Mouse (Mus musculus) urinary bladder, postnatal 25 days (tissue): Measurements from ENCODE around the gene Utrn.

Source experiments
- DNase-seq: peaks from one replicate; pipeline ENCODE4 v3.0.0; 2022; ENCODE audit warnings: low spot score

The Utrn gene

DNA sequence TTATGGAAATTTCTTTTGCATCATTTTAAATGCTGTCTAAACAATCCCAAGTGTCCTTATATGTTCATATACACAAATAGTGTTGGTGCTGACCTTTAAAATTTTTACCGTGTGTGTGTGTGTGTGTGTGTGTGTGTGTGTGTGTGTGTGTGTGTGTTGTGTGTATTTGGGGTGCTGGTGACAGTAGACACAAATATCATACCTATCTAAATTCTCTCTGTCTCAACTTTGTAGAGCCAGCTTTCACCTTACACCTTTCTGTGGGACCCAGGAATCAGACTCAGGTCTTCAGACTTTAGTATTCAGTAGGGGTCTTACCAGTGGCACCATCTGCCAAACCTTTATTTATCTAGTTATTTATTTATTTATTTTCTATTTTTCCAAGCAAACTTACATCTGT lies 681 bp upstream of the Utrn start:
- DNase-seq = no peak

DNA sequence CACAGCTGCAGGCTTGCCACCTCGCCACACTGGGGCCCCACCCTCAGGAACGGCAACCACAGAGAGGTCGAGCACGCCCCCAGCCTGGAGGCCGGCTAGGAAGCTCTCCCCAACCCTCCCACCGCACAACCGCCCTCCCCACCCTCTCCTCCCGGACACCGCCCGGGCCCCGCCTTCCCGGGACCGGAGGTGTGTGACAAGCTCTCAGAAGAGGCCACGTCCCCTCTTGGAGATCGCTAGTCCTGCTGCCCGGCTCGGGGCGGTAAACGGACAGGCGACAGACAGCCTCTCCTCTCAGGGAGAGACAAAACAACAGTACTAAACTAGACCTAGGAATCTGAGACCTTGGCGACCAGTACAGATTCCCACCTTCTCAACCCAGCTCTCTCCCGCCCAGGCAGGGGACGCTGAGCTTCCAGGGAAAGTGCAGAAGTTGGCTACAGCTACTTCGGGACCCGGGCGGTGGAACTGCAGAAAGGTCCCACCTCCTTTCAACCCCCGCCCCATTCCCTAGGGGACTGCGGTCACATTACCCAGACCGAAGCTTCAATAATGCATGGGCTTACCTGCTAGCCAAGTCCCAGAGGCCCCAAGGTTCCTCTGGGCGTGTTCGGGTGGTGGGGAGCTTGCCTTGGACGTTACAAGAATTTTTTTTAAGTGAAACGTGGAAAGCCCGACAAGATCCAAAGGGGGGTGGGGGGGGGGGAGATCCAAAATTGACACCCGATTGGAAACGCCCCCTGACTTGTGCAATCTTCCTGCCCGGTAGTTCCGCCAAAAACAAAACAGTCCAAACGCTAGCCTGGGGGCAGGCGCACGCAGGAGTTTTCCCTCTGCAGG lies 756 bp downstream of the Utrn start:
- peak; percentile 62 for DNase-seq

- no peak for DNase-seq
Measured at GRCm38 (mm10) chr10:12867733-12868188, 1.4 kb downstream of the Utrn start.

- peak; percentile 46 for DNase-seq
Measured at GRCm38 (mm10) chr10:12866971-12867732, 2.0 kb downstream of the Utrn start.

DNA sequence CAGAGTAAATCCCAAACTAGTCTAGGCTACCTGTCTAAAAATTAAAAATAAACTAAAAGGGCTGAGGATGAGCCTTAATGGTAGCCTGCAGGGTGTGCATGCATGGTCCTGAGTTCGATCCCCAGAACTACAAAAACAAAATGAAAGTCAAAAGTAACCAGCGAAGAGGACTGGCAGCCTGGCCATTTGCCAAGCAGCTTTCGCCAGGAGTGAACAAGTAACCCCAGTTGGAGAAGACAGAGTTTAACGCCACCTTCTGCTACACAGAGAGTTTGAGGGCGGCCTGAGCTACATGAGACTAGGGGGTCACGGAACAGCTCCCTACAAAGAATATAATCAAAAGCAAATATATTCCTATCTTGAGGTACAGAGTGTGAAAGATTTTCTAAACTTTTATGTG lies 4.0 kb downstream of the Utrn start:
- no peak for DNase-seq

- DNase-seq = no peak
Measured at GRCm38 (mm10) chr10:12863581-12863980, 5.6 kb downstream of the Utrn start.

DNA sequence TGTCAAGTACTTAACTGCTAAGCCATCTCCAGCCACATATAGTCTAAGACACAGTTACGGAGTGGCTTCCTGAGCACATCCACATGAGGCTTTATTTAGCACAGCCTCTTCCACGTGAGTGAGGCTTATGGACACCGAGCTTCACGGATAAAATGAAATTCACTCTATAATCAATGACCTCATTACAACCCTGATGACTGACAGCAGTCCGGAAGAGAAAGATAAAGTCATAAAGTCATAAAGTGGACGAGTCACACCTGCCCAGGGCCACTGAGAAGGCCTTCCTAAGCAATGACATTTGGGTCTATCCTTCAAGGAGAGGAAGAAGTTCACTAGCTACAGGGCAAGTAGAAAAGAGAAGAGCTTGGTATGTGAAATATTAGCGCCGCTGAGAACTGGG lies 7.1 kb downstream of the Utrn start:
- no peak for DNase-seq

- no peak for DNase-seq
Measured at GRCm38 (mm10) chr10:12861381-12861780, 7.8 kb downstream of the Utrn start.

DNA sequence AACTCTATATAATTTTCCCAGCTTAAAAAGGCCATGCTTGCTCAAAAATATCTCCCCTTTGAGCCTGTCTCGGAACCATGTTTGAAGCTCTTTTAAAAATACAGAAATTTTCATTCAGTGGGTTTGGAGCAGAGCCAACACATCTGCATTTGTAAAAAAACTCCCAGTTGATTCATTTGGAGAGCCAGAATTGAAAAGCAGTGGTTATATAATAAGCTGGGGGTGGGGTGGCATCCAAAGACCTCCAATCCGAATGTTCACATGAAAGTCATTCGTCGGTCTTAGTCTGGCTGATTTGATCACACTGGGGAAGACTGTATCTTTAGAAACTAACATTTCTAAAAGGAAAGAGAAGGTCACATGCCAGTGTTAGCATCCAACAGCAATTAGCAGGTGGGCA lies 8.4 kb downstream of the Utrn start:
- no peak for DNase-seq

- DNase-seq = no peak
Measured at GRCm38 (mm10) chr10:12860331-12860730, 8.8 kb downstream of the Utrn start.

DNA sequence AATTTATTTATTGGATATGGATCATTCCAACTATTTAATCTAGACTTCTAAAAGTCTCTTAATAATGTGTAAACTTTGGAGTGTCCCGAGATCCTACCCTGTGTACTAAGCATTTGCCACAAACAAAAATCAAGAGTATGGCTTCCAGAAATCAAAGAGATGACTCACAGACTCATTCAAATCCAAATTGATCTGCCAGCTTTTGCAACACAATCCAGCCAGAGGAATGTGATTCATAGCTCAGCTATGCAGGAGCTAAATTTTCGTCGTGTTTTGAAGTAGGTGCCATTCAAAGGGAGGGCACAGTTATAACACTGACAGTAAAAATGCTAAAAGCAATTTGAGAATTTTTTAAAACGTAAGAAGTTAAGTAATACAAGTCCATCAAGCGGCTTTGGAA lies 11.1 kb downstream of the Utrn start:
- DNase-seq = no peak

GRCm38 (mm10) chr10:12854298-12854697 lies 14.9 kb downstream of the Utrn start:
- no peak for DNase-seq

DNA sequence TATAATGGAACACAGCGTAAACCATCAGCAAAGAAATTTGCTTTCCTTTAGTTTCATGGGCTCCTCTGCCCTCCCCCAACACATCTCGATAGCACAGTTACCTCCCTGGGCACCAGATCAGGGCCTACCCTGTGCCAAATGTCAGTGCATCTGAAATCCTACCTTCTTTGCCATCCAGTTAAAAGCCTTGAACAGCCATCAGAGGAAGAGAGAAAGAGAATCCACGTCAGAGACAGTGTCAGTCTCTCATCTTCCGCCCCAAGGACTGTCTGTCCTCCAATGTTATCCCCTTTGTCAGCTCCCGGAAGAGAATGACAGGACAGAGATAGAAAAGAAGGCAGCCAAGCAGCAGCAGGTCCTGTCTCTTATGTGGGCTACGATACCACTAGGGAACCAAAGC lies 15.4 kb downstream of the Utrn start:
- no peak for DNase-seq

DNA sequence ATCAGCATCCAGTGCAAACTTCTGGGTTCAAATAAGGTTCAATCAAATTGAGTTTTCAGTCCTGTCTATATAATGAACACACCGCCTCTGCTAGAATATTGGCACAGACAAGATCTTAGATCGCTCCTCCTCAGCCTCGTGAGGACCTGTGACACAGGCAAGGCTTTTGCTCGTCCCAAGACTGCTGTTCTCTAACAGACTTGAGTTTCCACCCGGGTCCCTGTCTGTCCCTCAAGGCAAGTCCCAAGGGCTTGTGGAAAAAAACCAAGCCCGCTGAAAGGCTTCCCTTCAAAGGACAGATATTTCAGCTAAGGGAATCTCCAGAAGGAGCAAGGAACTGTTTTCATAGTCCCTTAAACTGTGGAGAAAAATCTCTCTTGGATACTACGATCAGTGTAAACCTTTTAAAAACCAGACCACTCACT lies 16.0 kb downstream of the Utrn start:
- DNase-seq = no peak

DNA sequence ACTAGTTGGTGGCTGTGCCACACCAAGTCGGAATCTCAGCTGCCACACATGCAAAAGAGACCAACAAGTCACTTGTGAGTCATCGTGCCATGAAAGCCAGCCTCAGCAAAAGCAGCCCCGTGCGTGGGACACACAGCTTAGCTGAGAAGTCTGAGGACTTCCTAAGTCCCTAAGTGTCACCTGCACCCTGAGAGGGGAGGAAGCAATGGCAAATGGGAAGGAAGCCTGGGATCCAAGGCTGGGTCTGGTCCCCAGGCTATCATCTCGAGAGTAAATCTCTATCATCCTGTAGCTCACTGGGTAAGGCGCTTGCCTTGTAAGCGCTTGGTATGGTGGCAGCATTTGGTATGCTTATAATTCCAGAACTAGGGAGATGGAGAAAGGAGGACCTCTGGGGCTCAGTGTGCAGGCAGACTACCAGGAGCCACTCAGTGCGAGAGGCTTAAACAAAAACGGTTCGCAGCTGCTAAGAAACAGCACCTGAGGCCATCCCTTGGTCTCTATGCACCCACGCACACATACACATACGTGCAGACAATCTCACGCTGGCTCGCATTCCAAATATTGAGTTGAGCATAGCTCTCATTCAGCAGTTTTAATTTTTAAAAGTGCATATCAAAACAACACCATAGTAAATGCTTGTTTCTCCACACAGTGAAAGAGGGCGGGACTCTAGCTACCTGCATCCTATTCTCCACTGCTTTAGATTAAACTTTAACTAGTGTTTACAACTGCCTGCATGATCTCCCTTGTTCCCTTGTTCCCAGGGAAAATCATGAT lies 16.6 kb downstream of the Utrn start:
- DNase-seq = no peak

DNA sequence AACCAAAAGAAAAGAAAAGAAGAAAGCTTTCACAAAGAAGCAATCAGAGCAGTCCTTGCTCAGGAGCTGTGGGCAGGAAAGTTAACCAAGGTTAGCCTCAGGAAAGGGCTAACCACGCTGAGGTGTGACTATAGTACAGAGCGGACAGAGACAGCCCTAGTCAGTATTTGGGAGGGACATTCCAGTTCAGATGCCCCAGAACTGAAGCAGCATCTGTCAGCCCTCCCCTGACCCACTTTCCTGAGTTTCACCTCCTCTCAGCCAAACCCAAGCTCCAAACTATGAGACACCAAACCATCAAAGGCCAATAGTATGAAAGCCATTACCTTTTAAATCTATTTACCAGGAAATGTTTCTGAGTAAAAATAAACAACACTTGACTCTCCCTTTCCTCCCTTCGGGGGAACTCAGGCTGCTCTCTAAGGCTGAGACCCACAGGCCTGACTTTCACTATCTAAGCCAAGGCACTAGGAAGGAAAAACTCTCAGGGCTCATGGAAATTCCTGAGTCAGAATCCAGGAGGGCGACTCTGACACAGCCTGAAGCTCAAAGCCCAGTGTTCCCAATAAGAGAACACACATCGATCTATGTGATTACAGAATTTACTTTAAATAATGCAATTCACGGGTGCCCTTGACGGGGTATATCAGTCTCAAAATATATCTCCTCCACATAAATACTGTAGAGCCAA lies 18.2 kb downstream of the Utrn start:
- no peak for DNase-seq

GRCm38 (mm10) chr10:12848322-12849108 lies 20.6 kb downstream of the Utrn start:
- no peak for DNase-seq

GRCm38 (mm10) chr10:12842543-12842942 lies 26.6 kb downstream of the Utrn start:
- no peak for DNase-seq

DNA sequence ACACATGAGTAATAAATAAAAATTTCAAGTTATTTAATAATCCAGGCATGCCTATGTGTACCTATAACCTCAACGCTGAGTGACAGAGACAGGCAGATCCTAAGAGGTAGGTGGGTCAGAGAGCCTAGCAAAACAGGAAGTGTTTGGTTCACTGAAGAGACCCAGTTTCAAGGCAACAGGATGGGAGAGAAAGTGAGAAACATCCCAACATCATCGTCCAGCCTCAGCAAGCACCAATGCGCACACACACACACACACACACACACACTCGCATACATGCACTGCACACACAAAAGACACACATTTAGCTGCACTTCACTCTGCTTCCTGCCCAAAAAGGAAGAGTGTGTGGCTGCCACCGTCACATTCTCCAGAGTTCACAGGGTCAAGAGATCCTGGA lies 27.7 kb downstream of the Utrn start:
- DNase-seq = no peak

- DNase-seq = no peak
Measured at GRCm38 (mm10) chr10:12837636-12838035, 31.5 kb downstream of the Utrn start.
